ENCODE assay signal across 8 mouse cellular contexts in genomic region chr5:119691075-119691474, GRCm38 (mm10). TPM values are rescaled to one million over a fixed set of nuclear protein-coding genes. Genes with fewer than 3 reads are reported as not detected.
A peak's percentile ranks its signal among the peaks of the same experiment; 100 is the strongest.
DNase-seq lines count a peak whose midpoint lies in the region; ATAC-seq and TF ChIP-seq lines count a peak whose summit lies in the region.

No protein-coding gene starts in this region.

- H3K9ac ChIP-seq in heart, postnatal 0 days (replicated peaks; ENCODE audit: low read depth, low read length): no peak overlapping the region

- no peaks in the 10 kb centered on the region for H3K4me1 ChIP-seq in heart, postnatal 0 days (ENCODE audit: control insufficient read depth, insufficient read depth)

- no peaks in the 10 kb centered on the region for H3K9me3 ChIP-seq in heart, postnatal 0 days (replicated peaks; ENCODE audit: control insufficient read depth, low read length)

- TF ChIP-seq CTCF in Patski (IDR thresholded peaks at IDR 0.05): peak; percentile 86
- peak; percentile 82 for TF ChIP-seq CTCF in heart, postnatal 0 days (IDR thresholded peaks at IDR 0.05; ENCODE audit: low read depth)

- DNase-seq in gastrocnemius, adult 18-20 months (ENCODE audit: low spot score): peak; percentile 72
- DNase-seq in gastrocnemius, adult 8-10 months (ENCODE audit: low spot score in 2 of 2): no peak
- DNase-seq in Patski (ENCODE audit: low read depth, low spot score): no peak
- DNase-seq in heart, postnatal 0 days (ENCODE audit: low spot score): peak; percentile 42
- DNase-seq in layer of hippocampus, adult 9-11 months: peak; percentile 26
- DNase-seq in lung, postnatal 25 days (ENCODE audit: low spot score): peak; percentile 72
- peak; percentile 23 to 79 for DNase-seq in spleen, postnatal 4 days (ENCODE audit: low spot score in 2 of 2)

- H3K4me3 ChIP-seq in heart, postnatal 0 days (ENCODE audit: low read depth, low read length): no peak overlapping the region

- WGBS in heart, postnatal 0 days: 1% methylated on average over 13 of the region's 13 CpGs

- H3K27ac ChIP-seq in heart, postnatal 0 days (ENCODE audit: low read depth): no peak overlapping the region

- CTCF ChIA-PET in Patski (lab: Charles Lee): interaction anchor here (0.7 to 1.8 kb wide), 7 partner anchors 12 to 917 kb away, joined by 3 to 6 read pairs (median 3); no protein-coding TSS in a partner anchor

- peak; percentile 19 for ATAC-seq in Patski
- peak; percentile 72 for ATAC-seq in common myeloid progenitor, adult 5-6 weeks (replicated peaks; ENCODE audit: low read depth, poor library complexity, severe bottlenecking)
- ATAC-seq in heart, postnatal 0 days (ENCODE audit: insufficient read depth, low read depth): no peak; the same call in 1 of the 2 replicates

- in situ Hi-C loops in Patski (cut with MboI; ENCODE audit: low pct_unique_long_range_greater_than_20kb): loop anchor here (25.0 kb wide), 1 partner anchor 1429 kb away; no protein-coding TSS in a partner anchor

- H3K27me3 ChIP-seq in Patski: peaks cover 40% of the 10 kb centered on the region
- H3K27me3 ChIP-seq in heart, postnatal 0 days (ENCODE audit: control insufficient read depth, insufficient read depth, low read length): peaks cover 66% of the 10 kb centered on the region

- H3K4me2 ChIP-seq in heart, postnatal 0 days (ENCODE audit: low read depth, low read length): no peak overlapping the region

- TF ChIP-seq EP300 in heart, postnatal 0 days (IDR thresholded peaks at IDR 0.05; ENCODE audit: low read depth): no peak

- POLR2A ChIA-PET in Patski (lab: Charles Lee): interaction anchor here (0.6 to 1.2 kb wide), 2 partner anchors 9 to 1118 kb away, joined by 3 to 7 read pairs; no protein-coding TSS in a partner anchor

- no peaks in the 10 kb centered on the region for H3K36me3 ChIP-seq in heart, postnatal 0 days (replicated peaks; ENCODE audit: control insufficient read depth, insufficient read depth, low read length)

RNA-seq across cellular contexts. Expression of gene Tbx3, which starts 20.6 kb away (rescaled TPM):
- total RNA-seq in gastrocnemius, adult 18-20 months (2021): 1 to 10 TPM; 4.5 to 8.7 TPM
- total RNA-seq in gastrocnemius, adult 8-10 months (2022): 1 to 10 TPM; 1.5 to 5.8 (median 3.2) TPM
- not detected for polyA plus RNA-seq in Patski (2021)
- not detected in 2 replicates for total RNA-seq in common myeloid progenitor, adult 5-6 weeks (2017)
- total RNA-seq in heart, postnatal 0 days (2014; rRNA removed; ENCODE audit: low replicate concordance): 3.2 and 6.7 TPM in 2 replicates
- polyA plus RNA-seq in heart, postnatal 0 days (2015; fragmentation: Nextera tagmentation; extraction: Ambion mirVana): 5.4 and 5.7 TPM in 2 replicates

Comparison
In these comparisons a context has a peak if more than half of its experiments do, and no peak if none do; other contexts are left out.
1. DNase-seq: peak in gastrocnemius, adult 18-20 months (single experiment), heart, postnatal 0 days (single experiment), layer of hippocampus, adult 9-11 months (single experiment), lung, postnatal 25 days (single experiment) and spleen, postnatal 4 days (2 of 2); none in gastrocnemius, adult 8-10 months (0 of 2) and Patski (single experiment).